Mouse (Mus musculus) ovary, postnatal 10 days (tissue): ENCODE measurements at regions not wholly inside any gene's neighbourhood (a gene's known extent, or its start where the extent isn't known, plus 50 kb on each side); places are given as distances from the start of the nearest gene placed in this dataset.

Experiments used
- DNase-seq: peaks from one replicate; pipeline ENCODE4 v3.0.0; 2022; ENCODE audit warnings: low spot score

- DNase-seq: no peak
These were observed 114.3 kb upstream of the Cpm start for GRCm38 (mm10) chr10:117515039-117515438.

GRCm38 (mm10) chr10:117513925-117514546 is 115.3 kb upstream of the Cpm start:
- DNase-seq: no peak

GRCm38 (mm10) chr10:117512424-117513257 is 116.7 kb upstream of the Cpm start:
- DNase-seq: no peak

- DNase-seq: no peak
These were observed 117.6 kb upstream of the Cpm start for GRCm38 (mm10) chr10:117511483-117512406.

GRCm38 (mm10) chr10:117510529-117511482 is 118.5 kb upstream of the Cpm start:
- no peak for DNase-seq

GRCm38 (mm10) chr10:117510224-117510486 is 119.1 kb upstream of the Cpm start:
- DNase-seq: no peak

GRCm38 (mm10) chr10:117509431-117510223 is 119.7 kb upstream of the Cpm start:
- DNase-seq: no peak

GRCm38 (mm10) chr10:117506252-117506992 is 122.9 kb upstream of the Cpm start:
- no peak for DNase-seq

- DNase-seq: no peak
These were observed 123.8 kb upstream of the Cpm start for GRCm38 (mm10) chr10:117505529-117505928.

GRCm38 (mm10) chr10:117505057-117505456 is 124.2 kb upstream of the Cpm start:
- DNase-seq: no peak

GRCm38 (mm10) chr10:117504267-117504902 is 124.6 kb upstream of the Cpsf6 start:
- no peak for DNase-seq

GRCm38 (mm10) chr10:117503222-117504184 is 123.7 kb upstream of the Cpsf6 start:
- DNase-seq: no peak

- DNase-seq: no peak
These were observed 122.9 kb upstream of the Cpsf6 start for GRCm38 (mm10) chr10:117502731-117503130.

- DNase-seq: no peak
These were observed 122.3 kb upstream of the Cpsf6 start for GRCm38 (mm10) chr10:117502135-117502534.

GRCm38 (mm10) chr10:117501426-117501825 is 121.6 kb upstream of the Cpsf6 start:
- DNase-seq: no peak

- DNase-seq: no peak
These were observed 120.8 kb upstream of the Cpsf6 start for GRCm38 (mm10) chr10:117500457-117501108.

- DNase-seq: no peak
These were observed 120.1 kb upstream of the Cpsf6 start for GRCm38 (mm10) chr10:117499864-117500453.
